Mouse (Mus musculus): Measurements from ENCODE around the gene Pou6f1. TPM values are rescaled to one million over a fixed set of nuclear protein-coding genes. Genes with fewer than 3 reads are reported as not detected.

Gene Pou6f1
- total and polyA plus RNA-seq, 2 experiments = 1.9 to 5.5 TPM

GRCm38 (mm10) chr15:100637661-100638060, 37.9 kb upstream of the Pou6f1 start:
- Histone ChIP-seq H3K36me3 (ENCODE audit: control insufficient read depth, insufficient read depth, low read length) (no peaks in the 10 kb centered on the region), H3K4me3 (ENCODE audit: insufficient read depth, low read depth, low read length) (no peak overlapping the region), H3K4me1 (ENCODE audit: control insufficient read depth, insufficient read depth, low read length) (peaks cover 17% of the 10 kb centered on the region), H3K9ac (ENCODE audit: low read depth, low read length) (no peak overlapping the region), H3K27me3 (ENCODE audit: control insufficient read depth, insufficient read depth, low read length) (no peaks in the 10 kb centered on the region), H3K79me2 (ENCODE audit: control insufficient read depth, insufficient read depth, low read length) (peaks cover 7% of the 10 kb centered on the region; the same call in 1 of the 2 replicates), H3K27ac (replicated peaks; ENCODE audit: insufficient read depth, low read depth, low read length) (no peak overlapping the region)
- 11% methylated on average over 6 of the region's 6 CpGs for WGBS
- TF ChIP-seq CTCF (IDR thresholded peaks at IDR 0.05; ENCODE audit: low read depth, low read length) (peak; percentile 76), POLR2A (IDR thresholded peaks at IDR 0.05; ENCODE audit: extremely low read depth, insufficient read depth, low read length) (no peak)
- peak; percentile 52 for DNase-seq (ENCODE audit: extremely low read depth, low read depth, low spot score)

GRCm38 (mm10) chr15:100636700-100637501, 37.1 kb upstream of the Pou6f1 start, which contains the start of gene Smagp:
Gene Smagp (minus strand): TSS chr15:100636940.
- DNase-seq (ENCODE audit: extremely low read depth, low read depth, low spot score) = peak; percentile 73
- Histone ChIP-seq H3K36me3 (ENCODE audit: control insufficient read depth, insufficient read depth, low read length) (no peaks in the 10 kb centered on the region), H3K4me1 (ENCODE audit: control insufficient read depth, insufficient read depth, low read length) (peaks cover 24% of the 10 kb centered on the region), H3K9ac (ENCODE audit: low read depth, low read length) (peak within 1 kb of the TSS; percentile 88), H3K4me3 (ENCODE audit: insufficient read depth, low read depth, low read length) (peak within 1 kb of the TSS; percentile 82), H3K27ac (replicated peaks; ENCODE audit: insufficient read depth, low read depth, low read length) (peak within 1 kb of the TSS; percentile 83), H3K27me3 (ENCODE audit: control insufficient read depth, insufficient read depth, low read length) (no peaks in the 10 kb centered on the region), H3K79me2 (ENCODE audit: control insufficient read depth, insufficient read depth, low read length) (peaks cover 7% of the 10 kb centered on the region; the same call in 1 of the 2 replicates)
- WGBS = under 1% methylated on average over 73 of the region's 77 CpGs
- no peak for TF ChIP-seq POLR2A (IDR thresholded peaks at IDR 0.05; ENCODE audit: extremely low read depth, insufficient read depth, low read length)
- no peak for TF ChIP-seq CTCF (IDR thresholded peaks at IDR 0.05; ENCODE audit: low read depth, low read length)

- peak overlapping the region; percentile 88 for H3K9ac ChIP-seq (ENCODE audit: low read depth, low read length)
- no peaks in the 10 kb centered on the region for H3K36me3 ChIP-seq (ENCODE audit: control insufficient read depth, insufficient read depth, low read length)
- H3K27me3 ChIP-seq (ENCODE audit: control insufficient read depth, insufficient read depth, low read length) = no peaks in the 10 kb centered on the region
- DNase-seq (ENCODE audit: extremely low read depth, low read depth, low spot score) = no peak
- H3K4me3 ChIP-seq (ENCODE audit: insufficient read depth, low read depth, low read length) = peak overlapping the region; percentile 82
- H3K4me1 ChIP-seq (ENCODE audit: control insufficient read depth, insufficient read depth, low read length) = peaks cover 32% of the 10 kb centered on the region
- TF ChIP-seq CTCF (IDR thresholded peaks at IDR 0.05; ENCODE audit: low read depth, low read length) (no peak), POLR2A (IDR thresholded peaks at IDR 0.05; ENCODE audit: extremely low read depth, insufficient read depth, low read length) (no peak)
- peaks cover 8% of the 10 kb centered on the region; the same call in 1 of the 2 replicates for H3K79me2 ChIP-seq (ENCODE audit: control insufficient read depth, insufficient read depth, low read length)
- 16% methylated on average over 31 of the region's 38 CpGs for WGBS
- H3K27ac ChIP-seq (replicated peaks; ENCODE audit: insufficient read depth, low read depth, low read length) = peak overlapping the region; percentile 83
Observed at GRCm38 (mm10) chr15:100635851-100636645, 36.3 kb upstream of the Pou6f1 start.

GRCm38 (mm10) chr15:100635239-100635638, 35.5 kb upstream of the Pou6f1 start:
- no peaks in the 10 kb centered on the region for H3K36me3 ChIP-seq (ENCODE audit: control insufficient read depth, insufficient read depth, low read length)
- H3K4me1 ChIP-seq (ENCODE audit: control insufficient read depth, insufficient read depth, low read length) = peaks cover 35% of the 10 kb centered on the region
- H3K9ac ChIP-seq (ENCODE audit: low read depth, low read length) = no peak overlapping the region
- no peaks in the 10 kb centered on the region for H3K27me3 ChIP-seq (ENCODE audit: control insufficient read depth, insufficient read depth, low read length)
- H3K27ac ChIP-seq (replicated peaks; ENCODE audit: insufficient read depth, low read depth, low read length) = no peak overlapping the region
- DNase-seq (ENCODE audit: extremely low read depth, low read depth, low spot score) = no peak
- H3K4me3 ChIP-seq (ENCODE audit: insufficient read depth, low read depth, low read length) = no peak overlapping the region
- no peak for TF ChIP-seq POLR2A (IDR thresholded peaks at IDR 0.05; ENCODE audit: extremely low read depth, insufficient read depth, low read length)
- no peak for TF ChIP-seq CTCF (IDR thresholded peaks at IDR 0.05; ENCODE audit: low read depth, low read length)
- peaks cover 11% of the 10 kb centered on the region; the same call in 1 of the 2 replicates for H3K79me2 ChIP-seq (ENCODE audit: control insufficient read depth, insufficient read depth, low read length)
- WGBS = 57% methylated on average over 9 of the region's 9 CpGs

GRCm38 (mm10) chr15:100633341-100633740, 33.6 kb upstream of the Pou6f1 start:
- Histone ChIP-seq H3K27me3 (ENCODE audit: control insufficient read depth, insufficient read depth, low read length) (no peaks in the 10 kb centered on the region), H3K4me3 (ENCODE audit: insufficient read depth, low read depth, low read length) (no peak overlapping the region), H3K36me3 (ENCODE audit: control insufficient read depth, insufficient read depth, low read length) (no peaks in the 10 kb centered on the region), H3K27ac (replicated peaks; ENCODE audit: insufficient read depth, low read depth, low read length) (no peak overlapping the region), H3K9ac (ENCODE audit: low read depth, low read length) (no peak overlapping the region), H3K4me1 (ENCODE audit: control insufficient read depth, insufficient read depth, low read length) (peaks cover 47% of the 10 kb centered on the region), H3K79me2 (ENCODE audit: control insufficient read depth, insufficient read depth, low read length) (peaks cover 11% of the 10 kb centered on the region; the same call in 1 of the 2 replicates)
- DNase-seq (ENCODE audit: extremely low read depth, low read depth, low spot score) = peak; percentile 70
- TF ChIP-seq POLR2A (IDR thresholded peaks at IDR 0.05; ENCODE audit: extremely low read depth, insufficient read depth, low read length) (no peak), CTCF (IDR thresholded peaks at IDR 0.05; ENCODE audit: low read depth, low read length) (no peak)
- WGBS = 12% methylated on average over 10 of the region's 10 CpGs
